Mouse (Mus musculus): ENCODE measurements around the gene Pla2g2f. TPM values are rescaled to one million over a fixed set of nuclear protein-coding genes. Genes with fewer than 3 reads are reported as not detected.

Gene Pla2g2f
- 2.3 and 2.7 TPM in 2 replicates for polyA plus RNA-seq (2015; fragmentation: Nextera tagmentation; extraction: Ambion mirVana)

DNA sequence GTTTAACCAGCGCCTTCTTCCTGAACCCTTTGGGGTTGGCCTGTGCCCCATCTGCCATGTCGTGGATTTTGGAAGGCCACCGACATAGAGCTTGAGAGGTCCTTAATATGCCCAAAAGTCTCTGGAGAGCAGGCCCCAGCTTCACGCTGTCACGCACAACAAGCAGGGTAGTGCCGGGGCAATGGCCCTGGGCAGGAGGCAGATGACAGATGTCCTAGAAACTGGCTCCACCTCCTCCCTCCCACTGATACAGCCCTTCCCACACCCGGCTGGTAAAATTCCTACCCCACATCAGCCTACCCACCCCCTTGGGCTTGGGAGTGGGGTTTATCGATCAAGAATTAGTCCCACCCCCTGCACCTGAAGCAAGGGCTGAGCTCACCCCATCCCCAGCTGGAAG lies at the start of gene Pla2g2f:
TSS of gene Pla2g2f (minus strand) at position 211 of the 400 bp plus-strand sequence.
- no peaks in the 10 kb centered on the region for H3K9me3 ChIP-seq (ENCODE audit: control insufficient read depth, low read length)
- H3K9ac ChIP-seq (ENCODE audit: low read depth, low read length) = no peak within 1 kb of the TSS
- ATAC-seq = no peak
- H3K27me3 ChIP-seq (replicated peaks; ENCODE audit: control insufficient read depth, insufficient read depth, low read length) = no peaks in the 10 kb centered on the region
- H3K36me3 ChIP-seq (ENCODE audit: control insufficient read depth, insufficient read depth, low read length) = no peaks in the 10 kb centered on the region
- H3K4me2 ChIP-seq (ENCODE audit: low read depth, low read length) = no peak within 1 kb of the TSS
- H3K27ac ChIP-seq (ENCODE audit: low read length) = no peak within 1 kb of the TSS
- H3K4me3 ChIP-seq (ENCODE audit: low read length) = no peak within 1 kb of the TSS
- WGBS = 88% methylated on average over 8 of the region's 8 CpGs
- no peaks in the 10 kb centered on the region for H3K4me1 ChIP-seq (ENCODE audit: control insufficient read depth, insufficient read depth, low read length)

GRCm38 (mm10) chr4:138806920-138807541 lies 49.6 kb upstream of the Pla2g2f start:
- Histone ChIP-seq H3K4me3 (ENCODE audit: low read length) (no peak overlapping the region), H3K9ac (ENCODE audit: low read depth, low read length) (no peak overlapping the region), H3K4me2 (ENCODE audit: low read depth, low read length) (no peak overlapping the region), H3K27ac (ENCODE audit: low read length) (no peak overlapping the region), H3K4me1 (ENCODE audit: control insufficient read depth, insufficient read depth, low read length) (0 out of 2 replicates have a peak, but pooled peaks cover 3% of the 10 kb centered on the region), H3K9me3 (ENCODE audit: control insufficient read depth, low read length) (no peaks in the 10 kb centered on the region), H3K36me3 (ENCODE audit: control insufficient read depth, insufficient read depth, low read length) (no peaks in the 10 kb centered on the region), H3K27me3 (replicated peaks; ENCODE audit: control insufficient read depth, insufficient read depth, low read length) (no peaks in the 10 kb centered on the region)
- ATAC-seq = no peak
- WGBS = 55% methylated on average over 7 of the region's 7 CpGs

GRCm38 (mm10) chr4:138806160-138806559 lies 48.7 kb upstream of the Pla2g2f start:
- ATAC-seq = no peak
- no peak overlapping the region for H3K4me2 ChIP-seq (ENCODE audit: low read depth, low read length)
- H3K4me1 ChIP-seq (ENCODE audit: control insufficient read depth, insufficient read depth, low read length) = 0 out of 2 replicates have a peak, but pooled peaks cover 3% of the 10 kb centered on the region
- no peak overlapping the region for H3K27ac ChIP-seq (ENCODE audit: low read length)
- H3K9ac ChIP-seq (ENCODE audit: low read depth, low read length) = no peak overlapping the region
- no peak overlapping the region for H3K4me3 ChIP-seq (ENCODE audit: low read length)
- H3K36me3 ChIP-seq (ENCODE audit: control insufficient read depth, insufficient read depth, low read length) = no peaks in the 10 kb centered on the region
- no peaks in the 10 kb centered on the region for H3K27me3 ChIP-seq (replicated peaks; ENCODE audit: control insufficient read depth, insufficient read depth, low read length)
- H3K9me3 ChIP-seq (ENCODE audit: control insufficient read depth, low read length) = no peaks in the 10 kb centered on the region
- 82% methylated on average over 8 of the region's 8 CpGs for WGBS

- Histone ChIP-seq H3K9ac (ENCODE audit: low read depth, low read length) (no peak overlapping the region), H3K4me2 (ENCODE audit: low read depth, low read length) (no peak overlapping the region), H3K4me1 (ENCODE audit: control insufficient read depth, insufficient read depth, low read length) (peaks cover 5% of the 10 kb centered on the region), H3K27ac (ENCODE audit: low read length) (no peak overlapping the region), H3K36me3 (ENCODE audit: control insufficient read depth, insufficient read depth, low read length) (no peaks in the 10 kb centered on the region), H3K27me3 (replicated peaks; ENCODE audit: control insufficient read depth, insufficient read depth, low read length) (no peaks in the 10 kb centered on the region), H3K9me3 (ENCODE audit: control insufficient read depth, low read length) (no peaks in the 10 kb centered on the region), H3K4me3 (ENCODE audit: low read length) (no peak overlapping the region)
- no peak for ATAC-seq
- WGBS = 66% methylated on average over 8 of the region's 8 CpGs
These were observed 47.8 kb upstream of the Pla2g2f start for GRCm38 (mm10) chr4:138805248-138805647.

DNA sequence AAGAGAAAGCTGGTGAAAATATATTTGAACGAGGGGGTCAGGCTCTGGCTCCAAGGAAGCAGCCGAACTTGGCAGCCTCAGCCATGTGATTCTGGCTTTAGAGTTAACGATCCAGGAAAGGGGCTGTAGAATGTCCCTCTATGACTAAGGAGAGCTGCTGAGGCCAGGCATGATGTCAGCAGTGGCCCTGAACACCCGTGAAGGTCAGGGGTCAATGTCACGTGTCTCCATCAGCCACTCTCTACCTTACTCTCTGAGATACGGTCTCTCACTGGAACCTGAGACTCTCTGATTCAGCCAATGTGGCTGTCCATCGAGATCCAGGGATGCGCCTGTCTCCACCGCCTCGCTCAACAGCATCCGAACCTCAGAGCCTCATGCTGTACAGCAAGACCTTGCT lies 45.5 kb upstream of the Pla2g2f start:
- H3K9ac ChIP-seq (ENCODE audit: low read depth, low read length) = no peak overlapping the region
- no peak overlapping the region for H3K4me3 ChIP-seq (ENCODE audit: low read length)
- H3K4me1 ChIP-seq (ENCODE audit: control insufficient read depth, insufficient read depth, low read length) = peaks cover 11% of the 10 kb centered on the region
- ATAC-seq = no peak
- no peaks in the 10 kb centered on the region for H3K9me3 ChIP-seq (ENCODE audit: control insufficient read depth, low read length)
- H3K36me3 ChIP-seq (ENCODE audit: control insufficient read depth, insufficient read depth, low read length) = no peaks in the 10 kb centered on the region
- H3K27me3 ChIP-seq (replicated peaks; ENCODE audit: control insufficient read depth, insufficient read depth, low read length) = no peaks in the 10 kb centered on the region
- WGBS = 82% methylated on average over 11 of the region's 11 CpGs
- H3K27ac ChIP-seq (ENCODE audit: low read length) = no peak overlapping the region
- no peak overlapping the region for H3K4me2 ChIP-seq (ENCODE audit: low read depth, low read length)

- H3K9me3 ChIP-seq (ENCODE audit: control insufficient read depth, low read length) = no peaks in the 10 kb centered on the region
- no peak overlapping the region for H3K4me3 ChIP-seq (ENCODE audit: low read length)
- 74% methylated on average over 4 of the region's 4 CpGs for WGBS
- no peak overlapping the region for H3K27ac ChIP-seq (ENCODE audit: low read length)
- no peak overlapping the region for H3K9ac ChIP-seq (ENCODE audit: low read depth, low read length)
- no peaks in the 10 kb centered on the region for H3K36me3 ChIP-seq (ENCODE audit: control insufficient read depth, insufficient read depth, low read length)
- ATAC-seq = no peak
- peaks cover 10% of the 10 kb centered on the region for H3K4me1 ChIP-seq (ENCODE audit: control insufficient read depth, insufficient read depth, low read length)
- H3K4me2 ChIP-seq (ENCODE audit: low read depth, low read length) = no peak overlapping the region
- no peaks in the 10 kb centered on the region for H3K27me3 ChIP-seq (replicated peaks; ENCODE audit: control insufficient read depth, insufficient read depth, low read length)
These were observed 44.2 kb upstream of the Pla2g2f start for GRCm38 (mm10) chr4:138801631-138802030.

GRCm38 (mm10) chr4:138800134-138800744 lies 42.8 kb upstream of the Pla2g2f start:
- Histone ChIP-seq H3K4me2 (ENCODE audit: low read depth, low read length) (no peak overlapping the region), H3K27ac (ENCODE audit: low read length) (no peak overlapping the region), H3K4me3 (ENCODE audit: low read length) (no peak overlapping the region), H3K9me3 (ENCODE audit: control insufficient read depth, low read length) (no peaks in the 10 kb centered on the region), H3K27me3 (replicated peaks; ENCODE audit: control insufficient read depth, insufficient read depth, low read length) (no peaks in the 10 kb centered on the region), H3K36me3 (ENCODE audit: control insufficient read depth, insufficient read depth, low read length) (no peaks in the 10 kb centered on the region), H3K9ac (ENCODE audit: low read depth, low read length) (no peak overlapping the region), H3K4me1 (ENCODE audit: control insufficient read depth, insufficient read depth, low read length) (peaks cover 11% of the 10 kb centered on the region)
- 59% methylated on average over 12 of the region's 12 CpGs for WGBS
- no peak; the same call in 1 of the 2 replicates for ATAC-seq

- Histone ChIP-seq H3K9me3 (ENCODE audit: control insufficient read depth, low read length) (no peaks in the 10 kb centered on the region), H3K27ac (ENCODE audit: low read length) (no peak overlapping the region), H3K9ac (ENCODE audit: low read depth, low read length) (no peak overlapping the region), H3K4me3 (ENCODE audit: low read length) (no peak overlapping the region), H3K36me3 (ENCODE audit: control insufficient read depth, insufficient read depth, low read length) (no peaks in the 10 kb centered on the region), H3K27me3 (replicated peaks; ENCODE audit: control insufficient read depth, insufficient read depth, low read length) (no peaks in the 10 kb centered on the region), H3K4me2 (ENCODE audit: low read depth, low read length) (no peak overlapping the region), H3K4me1 (ENCODE audit: control insufficient read depth, insufficient read depth, low read length) (peaks cover 20% of the 10 kb centered on the region)
- no peak for ATAC-seq
- 67% methylated on average over 4 of the region's 4 CpGs for WGBS
These were observed 39.8 kb upstream of the Pla2g2f start for GRCm38 (mm10) chr4:138797217-138797570.

DNA sequence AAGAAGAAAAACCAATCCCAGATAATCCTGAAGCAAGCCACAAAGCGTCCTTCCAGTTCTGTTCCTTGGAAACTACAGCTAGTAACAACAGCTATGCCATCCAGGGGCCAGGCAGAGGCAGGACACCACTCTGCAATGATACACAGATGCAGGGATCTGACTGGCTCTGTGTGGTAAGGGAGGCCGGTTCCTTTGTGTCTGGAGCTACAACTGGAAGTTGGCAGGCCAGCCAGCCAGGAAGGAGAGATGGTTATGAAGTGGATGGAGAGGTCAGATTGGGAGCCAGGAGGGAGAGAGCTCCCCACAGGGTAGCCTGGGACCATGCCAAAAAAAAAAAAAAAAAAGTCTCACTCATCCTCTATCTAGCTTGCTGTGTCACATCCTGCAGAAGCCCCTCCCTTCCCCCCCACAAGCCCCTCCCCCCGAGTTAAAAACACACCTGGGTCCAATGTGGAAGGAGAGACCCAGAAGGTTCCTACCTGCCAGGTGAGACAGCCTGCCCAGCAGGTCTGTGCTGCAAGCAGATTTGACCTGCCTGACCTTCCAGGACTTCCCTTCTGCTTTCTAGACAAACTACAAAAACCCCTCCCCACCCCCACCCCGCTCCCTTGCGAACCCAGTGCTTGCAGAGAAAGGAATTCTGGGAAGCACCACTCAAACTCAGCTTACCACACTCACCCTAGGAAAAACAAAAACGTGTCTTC lies 39.2 kb upstream of the Pla2g2f start:
- H3K9ac ChIP-seq (ENCODE audit: low read depth, low read length) = no peak overlapping the region
- H3K9me3 ChIP-seq (ENCODE audit: control insufficient read depth, low read length) = no peaks in the 10 kb centered on the region
- no peak overlapping the region for H3K4me3 ChIP-seq (ENCODE audit: low read length)
- no peak for ATAC-seq
- 39% methylated on average over 6 of the region's 6 CpGs for WGBS
- no peak overlapping the region for H3K4me2 ChIP-seq (ENCODE audit: low read depth, low read length)
- H3K36me3 ChIP-seq (ENCODE audit: control insufficient read depth, insufficient read depth, low read length) = no peaks in the 10 kb centered on the region
- no peaks in the 10 kb centered on the region for H3K27me3 ChIP-seq (replicated peaks; ENCODE audit: control insufficient read depth, insufficient read depth, low read length)
- no peak overlapping the region for H3K27ac ChIP-seq (ENCODE audit: low read length)
- peaks cover 22% of the 10 kb centered on the region for H3K4me1 ChIP-seq (ENCODE audit: control insufficient read depth, insufficient read depth, low read length)
